Mouse (Mus musculus) olfactory bulb, adult 2 months (tissue): ENCODE measurements around the gene Pus10. TPM values are rescaled to one million over a fixed set of nuclear protein-coding genes. Genes with fewer than 3 reads are reported as not detected.
"Not testable (repeated sequence)": the region's sequence is repeated elsewhere in the genome, so short reads cannot be mapped to it uniquely, and the experiment has no call there.

Experiments
- H3K27ac ChIP-seq: fragments of 200-500 bp; 2 replicates; pipeline ENCODE4 v1.5.1; 2012; ENCODE audit warnings: low read depth, low read length; ENCODE audit not compliant: insufficient read depth
- H3K4me1 ChIP-seq: fragments of 200-500 bp; 2 replicates; pipeline ENCODE4 v1.6.1; 2012; ENCODE audit warnings: low read length; ENCODE audit not compliant: control insufficient read depth, insufficient read depth
- H3K4me3 ChIP-seq: fragments of 200-500 bp; 2 replicates; pipeline ENCODE4 v1.5.1; 2012; ENCODE audit warnings: mild to moderate bottlenecking, low read depth, low read length, moderate library complexity; ENCODE audit not compliant: insufficient read depth
- CTCF ChIP-seq: fragments of 200-500 bp; IDR thresholded peaks from 2 replicates; pipeline ENCODE4 v1.5.1; 2012; ENCODE audit warnings: low read depth, mild to moderate bottlenecking, low read length, moderate library complexity; ENCODE audit not compliant: insufficient read depth
- POLR2A ChIP-seq: fragments of 200-500 bp; IDR thresholded peaks from 2 replicates; pipeline ENCODE4 v1.6.1; 2012; ENCODE audit warnings: mild to moderate bottlenecking, low read depth, low read length, moderate library complexity; ENCODE audit not compliant: insufficient read depth
- WGBS: fragments of 180-500 bp; shearing (Covaris S2); methylation state at CpG from one replicate; pipeline ENCODE4 v1.1.7; 2018; 5-methylcytosine and 5-hydroxymethylcytosine counted together
- polyA plus RNA-seq: library from polyadenylated mRNA; stranded (reverse); fragments of >200 nt; gene quantifications from 2 replicates; pipeline ENCODE4 v1.2.4, GENCODE M21; 2012; ENCODE audit warnings: low replicate concordance; ENCODE audit not compliant: missing spikeins, insufficient read depth, insufficient read length

Gene Pus10
- polyA plus RNA-seq, 1 experiment = not detected

GRCm38 (mm10) chr11:23735820-23736470 lies 70.5 kb downstream of the Pus10 start:
- Histone ChIP-seq H3K4me3 (no peak overlapping the region), H3K4me1 (no peaks in the 10 kb centered on the region), H3K27ac (no peak overlapping the region)
- no peak for TF ChIP-seq POLR2A
- no peak for TF ChIP-seq CTCF

- H3K27ac ChIP-seq = no peak overlapping the region
These were observed 75.4 kb downstream of the Pus10 start for GRCm38 (mm10) chr11:23740895-23741294.

GRCm38 (mm10) chr11:23741386-23741785 lies 75.9 kb downstream of the Pus10 start:
- no peaks in the 10 kb centered on the region for H3K4me1 ChIP-seq
- H3K27ac ChIP-seq = no peak overlapping the region
- H3K4me3 ChIP-seq = no peak overlapping the region
- TF ChIP-seq POLR2A (no peak), CTCF (no peak)
- WGBS = 93% methylated on average over 7 of the region's 7 CpGs

More at GRCm38 (mm10) chr11:23740895-23741294, 75.4 kb downstream of the Pus10 start:
- H3K4me1 ChIP-seq = no peaks in the 10 kb centered on the region
- no peak for TF ChIP-seq POLR2A
- H3K4me3 ChIP-seq = no peak overlapping the region
- 74% methylated on average over 4 of the region's 4 CpGs for WGBS

- H3K27ac ChIP-seq = no peak overlapping the region
- TF ChIP-seq CTCF = no peak
- no peak for TF ChIP-seq POLR2A
- no peak overlapping the region for H3K4me3 ChIP-seq
- WGBS = 98% methylated on average over 3 of the region's 3 CpGs
- H3K4me1 ChIP-seq = no peaks in the 10 kb centered on the region
These were observed 78.9 kb downstream of the Pus10 start for GRCm38 (mm10) chr11:23744352-23744751.

GRCm38 (mm10) chr11:23746102-23746501 lies 80.6 kb downstream of the Pus10 start:
- Histone ChIP-seq H3K4me1 (no peaks in the 10 kb centered on the region), H3K27ac (no peak overlapping the region), H3K4me3 (no peak overlapping the region)
- TF ChIP-seq CTCF (no peak), POLR2A (no peak)
- 87% methylated on average over 4 of the region's 4 CpGs for WGBS

GRCm38 (mm10) chr11:23753136-23753710 lies 87.7 kb downstream of the Pus10 start:
- H3K4me3 ChIP-seq = no peak overlapping the region
- H3K4me1 ChIP-seq = no peaks in the 10 kb centered on the region
- no peak overlapping the region for H3K27ac ChIP-seq
- TF ChIP-seq CTCF = no peak
- TF ChIP-seq POLR2A = no peak
- 82% methylated on average over 1 of the region's 1 CpGs for whole genome bisulfite sequencing

- Histone ChIP-seq H3K4me3 (no peak overlapping the region), H3K27ac (no peak overlapping the region), H3K4me1 (no peaks in the 10 kb centered on the region)
- TF ChIP-seq CTCF (no peak), POLR2A (no peak)
These were observed 88.9 kb downstream of the Pus10 start for GRCm38 (mm10) chr11:23754329-23754728.

GRCm38 (mm10) chr11:23758218-23758617 lies 92.7 kb downstream of the Pus10 start:
- TF ChIP-seq CTCF = no peak
- no peak for TF ChIP-seq POLR2A
- 89% methylated on average over 2 of the region's 2 CpGs for WGBS
- Histone ChIP-seq H3K27ac (no peak overlapping the region), H3K4me3 (no peak overlapping the region), H3K4me1 (no peaks in the 10 kb centered on the region)

GRCm38 (mm10) chr11:23762635-23763034 lies 97.2 kb downstream of the Pus10 start:
- Histone ChIP-seq H3K27ac (no peak overlapping the region), H3K4me3 (no peak overlapping the region), H3K4me1 (no peaks in the 10 kb centered on the region)
- no peak for TF ChIP-seq POLR2A
- no peak for TF ChIP-seq CTCF
- WGBS = 93% methylated on average over 2 of the region's 2 CpGs

GRCm38 (mm10) chr11:23767369-23767768 lies 101.9 kb downstream of the Pus10 start:
- WGBS = 92% methylated on average over 5 of the region's 5 CpGs

DNA sequence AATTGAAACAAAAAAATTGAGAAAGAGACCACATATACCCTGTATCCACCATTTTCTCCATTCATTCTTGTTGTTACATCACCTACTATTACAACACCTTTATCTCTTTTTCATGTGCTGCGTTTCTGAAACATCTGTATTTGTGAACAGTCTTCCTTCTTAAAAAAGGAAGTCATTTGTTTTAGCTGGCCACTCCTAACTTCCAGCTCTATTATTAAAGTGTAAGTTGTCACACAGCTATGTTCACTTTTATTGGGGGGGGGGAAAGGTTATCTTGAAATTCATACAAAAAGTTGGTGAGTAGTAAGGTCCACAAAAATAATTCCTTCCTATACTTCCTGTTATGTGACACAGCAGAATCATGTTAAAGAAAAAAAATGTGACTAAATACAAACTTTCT lies 102.5 kb downstream of the Pus10 start:
- no peaks in the 10 kb centered on the region for H3K4me1 ChIP-seq
- no peak overlapping the region for H3K27ac ChIP-seq
- no peak overlapping the region for H3K4me3 ChIP-seq
- WGBS = 91% methylated on average over 1 of the region's 1 CpGs
- no peak for TF ChIP-seq CTCF

More at GRCm38 (mm10) chr11:23767369-23767768, 101.9 kb downstream of the Pus10 start:
- not testable (repeated sequence) for H3K4me1 ChIP-seq, H3K27ac ChIP-seq, H3K4me3 ChIP-seq
